Mouse (Mus musculus): ENCODE measurements at regions not wholly inside any gene's neighbourhood (a gene's known extent, or its start where the extent isn't known, plus 50 kb on each side); places are given as distances from the start of the nearest gene placed in this dataset.
"Not testable (repeated sequence)": the region's sequence is repeated elsewhere in the genome, so short reads cannot be mapped to it uniquely, and the experiment has no call there.

DNA sequence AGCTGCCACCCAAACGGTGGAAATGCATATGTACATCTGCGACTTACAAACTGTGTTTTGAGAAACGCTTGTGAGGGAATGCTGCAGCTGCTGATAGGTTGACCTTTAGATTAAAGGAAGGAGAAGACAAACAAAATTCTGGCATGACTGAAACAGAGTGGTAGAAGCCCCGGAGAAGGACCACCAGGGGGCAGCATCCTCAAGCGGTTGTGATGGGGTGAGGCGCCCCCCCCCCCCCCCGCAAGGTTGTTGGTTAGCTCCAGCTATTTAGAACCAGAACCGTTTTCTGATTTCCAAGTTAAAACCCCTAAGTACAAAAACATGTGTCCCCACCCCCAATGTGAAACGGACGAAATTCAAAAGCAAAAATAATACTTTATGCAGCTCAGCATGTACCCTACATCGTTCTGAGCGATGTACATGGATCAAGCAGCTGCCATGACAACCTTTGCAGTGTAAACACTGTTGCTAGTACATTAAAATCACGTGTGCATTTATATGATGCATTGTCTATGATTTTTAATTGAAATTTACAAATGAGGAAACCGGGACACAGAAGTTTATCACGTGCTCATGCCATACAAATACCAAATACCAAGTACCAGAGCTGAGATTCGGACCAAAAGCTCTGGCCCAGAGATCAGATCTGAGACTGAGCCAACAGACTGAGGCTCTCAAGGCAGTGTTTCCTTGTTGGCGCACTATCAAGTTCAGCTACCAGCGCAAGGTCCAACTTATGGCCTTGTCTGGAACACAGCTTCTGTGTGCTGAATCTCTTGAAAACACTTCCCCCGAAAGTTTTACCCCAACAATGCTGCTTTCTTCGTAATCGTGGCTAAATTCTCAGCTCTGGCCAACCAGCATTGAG lies 100.0 kb upstream of the Ifngr1 start:
- DNase-seq (ENCODE audit: low spot score in 2 of 2), result peak; percentile 49 to 76

DNA sequence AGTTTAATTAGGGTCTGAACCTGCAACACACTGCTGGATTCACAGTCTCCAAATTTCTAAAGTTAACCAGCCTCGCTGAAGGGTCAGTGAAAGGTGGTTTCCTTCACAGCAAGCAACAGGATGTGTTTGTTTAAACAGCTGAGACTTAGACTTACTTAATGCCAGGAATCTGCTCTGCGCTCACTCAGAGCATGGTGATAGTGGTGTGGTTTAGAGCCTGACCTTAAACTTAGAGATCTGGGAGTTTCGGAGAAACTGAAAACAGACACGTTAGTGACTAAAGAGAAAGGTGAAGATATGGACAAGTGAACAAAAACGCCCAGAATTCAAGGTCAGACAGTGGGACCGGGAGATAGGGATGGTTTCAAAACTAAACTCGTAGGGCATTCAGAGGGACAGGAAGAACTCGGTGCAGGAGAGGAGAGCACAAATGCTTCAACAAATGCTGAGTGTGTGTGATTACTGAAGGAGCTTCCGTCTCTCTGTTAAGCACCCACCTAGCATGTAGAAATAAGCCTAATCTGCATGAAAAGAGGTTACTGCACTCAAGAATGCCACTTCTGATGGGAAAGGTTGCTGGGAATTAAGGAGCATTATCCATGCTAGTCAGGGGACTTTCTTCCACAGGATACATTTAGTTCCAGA lies 97.2 kb upstream of the Ifngr1 start:
- DNase-seq (ENCODE audit: low spot score in 2 of 2), result no peak

DNA sequence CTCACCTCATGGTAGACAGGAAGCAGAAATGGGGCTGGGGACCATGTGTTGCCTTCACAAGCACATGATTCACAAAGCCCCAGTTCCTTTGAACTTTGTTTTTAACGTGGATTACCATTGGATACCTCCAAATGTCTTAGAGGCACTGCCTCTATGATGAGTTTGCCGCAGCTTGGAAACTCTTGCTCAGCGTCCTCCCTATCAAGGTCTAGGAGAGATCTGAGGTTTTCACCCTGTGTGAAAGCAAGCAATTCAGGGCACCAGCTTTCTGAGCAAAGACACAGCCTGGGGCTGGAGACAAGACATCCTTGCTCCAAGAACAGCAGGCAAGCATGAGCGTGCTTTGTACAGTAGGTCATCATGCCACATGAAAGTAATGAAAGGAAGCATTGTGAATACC lies 93.6 kb upstream of the Ifngr1 start:
- DNase-seq (ENCODE audit: low spot score in 2 of 2), result no peak

DNA sequence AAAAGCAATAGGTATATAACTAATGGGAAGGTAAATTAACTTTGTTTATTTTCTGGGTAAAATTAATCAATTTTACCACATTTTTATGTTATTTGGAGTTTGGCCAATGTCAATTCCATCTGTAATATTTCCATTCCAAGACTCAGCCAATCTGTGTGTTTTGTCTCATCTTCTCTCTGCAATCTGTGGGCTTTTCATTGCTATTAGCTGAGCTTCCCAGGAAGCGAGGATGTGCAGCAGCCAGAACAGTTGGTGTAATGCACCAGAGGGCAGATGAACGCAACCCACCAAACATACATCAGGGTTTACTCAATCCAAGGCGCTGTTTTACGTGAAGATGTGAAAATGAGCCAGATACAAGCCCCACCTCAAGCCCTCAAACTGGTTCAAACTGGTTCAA lies 88.9 kb upstream of the Ifngr1 start:
- DNase-seq (ENCODE audit: low spot score in 2 of 2), result no peak

DNA sequence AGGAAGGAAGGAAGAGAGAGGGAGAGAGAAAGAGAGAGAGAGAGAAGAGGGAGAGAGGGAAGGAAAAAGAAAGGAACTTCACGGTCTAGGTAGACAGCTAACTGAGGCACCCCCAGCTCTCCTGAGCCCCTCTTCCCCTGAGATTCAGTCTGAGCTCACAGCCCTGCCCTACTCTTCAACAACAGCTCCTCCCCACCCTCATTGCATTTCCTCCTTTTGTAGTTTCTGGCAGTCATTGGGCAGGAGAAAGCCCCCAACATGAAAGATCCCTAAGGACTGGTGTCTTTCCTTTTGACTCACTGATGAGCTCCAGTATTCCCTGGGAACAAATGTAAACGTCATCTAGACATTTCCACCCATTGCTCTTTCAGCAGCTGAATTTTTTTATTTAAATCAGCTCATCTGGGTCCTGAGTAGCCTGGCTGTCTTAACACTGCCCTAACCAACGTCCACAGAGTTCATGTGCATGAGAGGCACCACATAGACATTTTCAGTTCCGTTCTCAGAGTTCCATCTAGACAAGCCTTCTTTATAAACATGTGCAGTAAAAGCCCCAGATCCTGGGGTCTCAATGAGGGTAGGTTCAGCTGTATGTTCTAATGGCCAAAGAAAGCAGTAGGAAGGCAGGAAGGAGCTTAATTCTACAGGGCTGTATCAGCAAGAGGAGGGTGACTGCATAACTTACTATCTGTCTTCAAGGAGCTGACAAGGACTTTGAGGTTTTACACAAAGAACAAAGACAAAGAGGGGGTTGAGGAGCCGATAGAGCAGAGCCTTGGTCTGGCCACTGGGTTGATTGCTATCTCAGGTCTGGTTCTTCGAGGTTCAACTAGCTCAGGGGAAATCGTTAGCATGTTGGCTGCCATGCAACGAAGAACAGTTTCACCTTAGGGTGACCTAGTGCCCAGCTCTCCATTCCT lies 87.6 kb upstream of the Ifngr1 start:
- DNase-seq (ENCODE audit: low spot score in 2 of 2), result no peak

DNA sequence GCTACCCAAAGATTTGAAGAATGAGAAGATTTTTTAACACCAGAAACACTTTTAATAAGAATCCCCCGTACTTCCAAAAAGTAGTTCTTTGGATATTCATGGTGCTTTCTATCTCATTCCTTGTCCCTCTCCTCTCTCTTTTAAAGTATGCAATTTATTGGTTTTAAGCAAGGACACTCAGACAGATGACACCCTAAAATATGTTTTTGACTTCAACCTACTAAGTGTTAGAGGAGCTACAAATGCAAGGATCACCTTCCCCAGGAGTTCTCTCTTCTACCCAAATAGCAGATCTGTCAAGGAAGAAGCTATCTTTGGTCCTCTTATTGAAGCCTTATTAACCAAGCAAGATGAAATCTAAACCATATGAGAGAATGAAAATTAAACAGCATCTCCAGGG lies 86.6 kb upstream of the Ifngr1 start:
- no peak for DNase-seq (ENCODE audit: low spot score in 2 of 2)

DNA sequence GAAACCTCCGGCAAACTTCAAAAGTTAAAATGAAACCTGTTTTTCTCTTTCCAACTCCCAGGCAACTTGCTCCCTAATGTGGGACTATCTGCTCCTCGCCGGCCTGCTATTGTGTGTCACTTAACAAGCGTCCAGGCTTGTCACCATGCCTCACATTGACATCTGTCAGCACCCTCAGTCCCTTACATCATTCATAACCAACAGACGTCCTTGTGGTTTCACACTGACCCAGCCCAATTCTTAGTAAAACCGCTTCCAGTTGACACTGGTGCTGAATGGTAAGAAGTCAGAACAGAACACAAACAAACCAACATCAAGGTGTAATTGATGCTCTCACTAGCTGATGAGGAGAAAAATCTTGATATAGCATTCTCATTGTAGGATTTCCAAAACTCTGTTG lies 85.8 kb upstream of the Ifngr1 start:
- DNase-seq (ENCODE audit: low spot score in 2 of 2), result no peak

DNA sequence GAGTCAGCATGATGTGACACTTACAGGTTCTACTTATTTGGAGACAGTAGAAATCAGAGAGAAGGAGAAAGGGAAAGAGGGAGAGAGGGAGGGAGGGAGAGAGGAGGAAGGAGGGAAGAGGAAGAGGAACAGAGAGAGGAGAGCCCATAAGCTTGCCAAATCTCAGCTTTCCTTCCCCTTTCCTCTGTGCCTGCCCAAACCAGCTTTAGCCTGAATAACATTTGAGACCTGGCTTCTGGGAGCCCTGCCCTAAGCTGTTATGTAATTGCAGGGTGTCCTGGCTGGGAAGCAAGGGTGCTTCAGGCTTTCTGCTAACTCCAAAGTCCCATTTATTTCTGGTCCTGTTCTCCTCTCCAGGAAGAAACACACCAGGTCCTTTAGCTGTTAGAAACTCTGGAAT lies 85.3 kb upstream of the Ifngr1 start:
- DNase-seq (ENCODE audit: low spot score in 2 of 2), result no peak

DNA sequence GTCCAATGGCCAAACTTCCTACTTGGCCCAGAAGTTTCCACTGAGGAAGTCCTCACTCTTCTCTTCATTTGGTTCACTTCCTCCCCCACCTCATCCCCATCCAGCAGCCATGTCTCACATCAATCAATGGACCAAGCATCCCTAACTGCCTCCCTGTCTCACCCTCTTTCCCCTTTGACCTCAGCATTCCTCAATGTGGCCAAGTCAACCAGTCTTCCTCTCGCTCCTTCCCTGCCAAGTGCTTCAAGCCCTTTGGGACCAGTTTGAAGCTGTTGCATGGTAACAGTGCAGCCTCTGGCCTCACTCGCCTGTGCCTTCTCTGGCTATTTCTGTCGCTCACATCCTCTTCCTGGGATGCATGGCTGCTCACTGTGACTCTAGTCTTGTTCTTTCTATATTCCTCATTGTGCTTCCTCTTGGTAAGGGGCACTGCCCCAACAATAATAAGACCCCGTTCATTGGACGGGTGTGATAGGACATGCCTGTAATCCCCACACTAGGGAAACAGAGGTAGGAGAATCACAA lies 83.5 kb upstream of the Ifngr1 start:
- DNase-seq (ENCODE audit: low spot score in 2 of 2), result no peak

DNA sequence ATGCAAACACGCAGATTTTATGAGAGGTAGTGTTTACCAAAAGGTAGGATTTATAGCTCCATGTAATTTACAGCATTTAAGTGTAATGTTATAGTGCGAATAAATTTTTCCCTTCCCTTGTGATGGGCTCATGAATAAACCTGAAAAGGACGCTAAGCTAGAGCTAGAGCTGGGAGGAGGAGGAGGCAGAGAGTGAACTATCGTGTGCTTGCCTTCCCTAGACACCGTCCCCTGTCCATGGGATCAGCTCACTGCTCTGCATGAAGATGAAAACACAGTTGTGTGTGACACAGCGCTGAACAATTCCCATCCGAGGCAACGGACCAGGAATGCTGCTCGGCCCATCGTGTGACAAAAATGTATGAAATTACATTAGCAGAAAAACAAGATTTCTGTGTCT lies 81.7 kb upstream of the Ifngr1 start:
- DNase-seq (ENCODE audit: low spot score in 2 of 2), result no peak

DNA sequence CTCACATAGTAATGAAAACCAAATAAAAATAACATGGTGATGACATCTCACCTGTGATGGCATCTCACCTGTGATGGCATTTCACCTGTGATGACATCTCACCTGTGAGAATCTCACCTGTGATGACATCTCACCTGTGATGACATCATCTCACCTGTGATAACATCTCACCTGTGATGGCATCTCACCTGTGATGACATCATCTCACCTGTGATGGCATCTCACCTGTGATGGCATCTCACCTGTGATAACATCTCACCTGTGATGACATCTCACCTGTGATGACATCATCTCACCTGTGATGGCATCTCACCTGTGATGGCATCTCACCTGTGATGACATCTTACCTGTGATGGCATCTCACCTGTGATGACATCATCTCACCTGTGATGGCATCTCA lies 77.4 kb upstream of the Ifngr1 start:
- DNase-seq (ENCODE audit: low spot score in 2 of 2), result not testable (repeated sequence)

DNA sequence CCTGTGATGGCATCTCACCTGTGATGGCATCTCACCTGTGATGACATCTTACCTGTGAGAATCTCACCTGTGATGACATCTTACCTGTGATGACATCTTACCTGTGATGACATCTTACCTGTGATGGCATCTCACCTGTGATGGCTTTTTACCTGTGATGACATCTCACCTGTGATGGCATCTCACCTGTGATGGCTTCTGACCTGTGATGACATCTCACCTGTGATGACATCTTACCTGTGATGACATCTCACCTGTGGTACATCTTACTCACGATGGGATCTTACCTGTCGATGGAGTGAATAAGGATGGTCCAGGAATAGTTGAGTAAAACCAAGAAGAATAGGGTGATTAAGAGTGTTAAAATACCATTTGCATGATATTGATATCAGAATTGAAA lies 76.9 kb upstream of the Ifngr1 start:
- DNase-seq (ENCODE audit: low spot score in 2 of 2), result no peak

DNA sequence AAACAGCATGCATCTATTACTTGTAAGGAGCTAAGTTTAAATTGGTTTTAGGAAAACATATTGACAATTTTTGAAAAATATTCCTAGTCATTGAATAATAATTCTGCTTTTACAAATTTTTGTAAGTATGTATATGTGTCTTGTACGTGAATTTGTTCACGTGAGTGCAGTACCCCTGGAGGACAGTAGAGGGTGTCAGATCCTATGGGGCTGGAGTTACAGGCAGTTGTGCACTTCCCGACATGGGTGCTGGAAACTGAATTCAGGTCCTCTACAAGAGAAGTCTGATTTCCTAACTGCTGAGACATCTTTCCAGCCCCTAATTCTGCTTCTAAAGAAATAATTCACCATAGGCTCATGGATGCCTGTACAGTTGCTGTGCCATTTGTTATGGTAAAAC lies 75.7 kb upstream of the Ifngr1 start:
- no peak for DNase-seq (ENCODE audit: low spot score in 2 of 2)

DNA sequence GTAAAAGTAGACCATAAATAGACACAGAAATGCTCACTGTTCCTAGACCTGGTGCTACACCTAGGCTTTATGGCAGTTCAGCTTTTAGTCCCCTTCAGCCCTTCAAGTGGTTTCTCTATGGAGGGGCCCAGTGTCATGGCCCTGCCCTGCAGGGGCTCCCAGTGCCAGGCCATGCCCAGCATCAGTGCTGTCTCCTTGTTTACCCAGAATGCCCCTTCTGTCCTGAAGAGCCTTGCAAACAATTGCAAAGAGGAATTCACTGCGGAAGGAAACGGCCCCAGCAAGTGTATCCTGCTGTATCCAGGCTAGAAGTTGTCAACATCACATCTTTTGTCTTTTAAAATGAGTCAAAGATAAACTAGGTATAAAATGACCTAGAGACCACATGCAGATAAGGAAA lies 74.7 kb upstream of the Ifngr1 start:
- no peak for DNase-seq (ENCODE audit: low spot score in 2 of 2)

DNA sequence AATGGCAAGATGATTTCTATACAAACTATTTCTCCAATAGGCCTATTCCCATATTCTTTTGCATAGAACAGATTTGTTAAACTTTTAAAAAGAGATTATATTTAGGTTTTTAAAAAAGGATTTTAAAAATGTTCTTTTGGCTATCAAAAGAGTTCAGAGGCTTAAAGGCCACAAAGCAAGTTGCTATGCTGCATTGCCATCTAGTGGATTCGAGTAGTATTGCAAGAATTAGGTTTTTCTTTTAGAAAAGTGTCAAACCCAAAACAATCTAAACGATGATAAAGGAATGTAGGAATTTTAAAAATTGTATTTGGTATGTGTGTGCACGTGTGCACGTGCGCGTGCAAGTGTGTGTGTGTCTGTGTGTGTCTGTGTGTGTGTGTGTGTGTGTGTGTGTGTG lies 73.0 kb upstream of the Ifngr1 start:
- no peak for DNase-seq (ENCODE audit: low spot score in 2 of 2)

DNA sequence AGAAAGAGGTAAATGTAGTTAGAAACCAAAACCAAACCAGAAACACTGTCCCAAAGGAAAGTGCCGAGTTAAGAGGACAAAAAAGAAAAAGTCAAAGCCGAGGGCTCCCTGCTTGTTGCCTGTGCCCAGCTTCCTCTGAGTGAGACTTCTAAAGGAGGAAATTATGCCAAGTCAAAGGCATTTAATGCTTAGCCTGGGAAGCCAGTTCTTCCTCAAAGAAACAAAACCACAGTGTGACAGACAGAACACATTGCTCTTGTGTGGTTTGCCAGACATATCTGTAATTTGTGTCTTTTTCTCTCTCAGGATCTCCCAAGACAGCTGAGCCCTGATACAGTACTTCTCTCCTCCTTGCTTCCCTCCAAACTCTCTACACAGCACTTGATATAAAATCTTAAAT lies 69.6 kb upstream of the Ifngr1 start:
- no peak for DNase-seq (ENCODE audit: low spot score in 2 of 2)

DNA sequence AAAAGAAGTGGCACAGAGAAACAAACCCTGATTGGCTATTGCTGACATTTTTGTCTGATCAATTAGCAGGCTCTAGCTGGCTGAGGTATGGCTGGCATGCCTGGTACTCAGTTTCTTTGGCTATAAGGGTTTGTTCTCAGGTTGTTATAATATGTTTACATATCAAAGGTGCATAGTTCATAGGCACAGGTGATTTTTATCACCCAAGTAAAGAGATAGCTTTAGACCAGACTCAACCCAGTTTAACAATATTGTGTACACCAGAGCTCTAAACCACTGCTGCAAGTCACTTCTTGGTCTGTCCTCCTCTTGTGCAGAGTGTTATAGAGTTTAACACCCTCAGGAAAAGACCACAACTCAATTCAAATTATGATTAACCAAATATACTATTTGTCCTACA lies 65.8 kb upstream of the Ifngr1 start:
- DNase-seq (ENCODE audit: low spot score in 2 of 2), result no peak

DNA sequence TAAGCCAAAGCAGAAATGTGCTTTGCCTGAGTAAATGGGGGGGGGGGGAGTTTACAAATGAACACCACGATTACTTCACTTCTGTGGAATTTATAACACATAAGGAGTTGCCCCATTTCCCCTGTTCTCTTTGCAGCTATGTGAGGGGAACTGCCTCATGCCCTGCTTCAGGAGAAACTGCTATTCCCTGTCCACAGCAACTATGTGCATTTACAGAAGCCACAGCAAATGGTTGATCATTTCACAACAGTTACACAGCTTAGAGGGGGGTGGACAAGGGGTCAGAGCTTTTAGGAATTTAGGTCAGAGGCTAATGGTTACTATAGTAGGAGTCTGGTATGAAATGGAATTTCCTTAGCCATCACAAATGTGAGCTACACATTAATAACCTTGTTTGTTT lies 65.4 kb upstream of the Ifngr1 start:
- DNase-seq (ENCODE audit: low spot score in 2 of 2), result no peak

DNA sequence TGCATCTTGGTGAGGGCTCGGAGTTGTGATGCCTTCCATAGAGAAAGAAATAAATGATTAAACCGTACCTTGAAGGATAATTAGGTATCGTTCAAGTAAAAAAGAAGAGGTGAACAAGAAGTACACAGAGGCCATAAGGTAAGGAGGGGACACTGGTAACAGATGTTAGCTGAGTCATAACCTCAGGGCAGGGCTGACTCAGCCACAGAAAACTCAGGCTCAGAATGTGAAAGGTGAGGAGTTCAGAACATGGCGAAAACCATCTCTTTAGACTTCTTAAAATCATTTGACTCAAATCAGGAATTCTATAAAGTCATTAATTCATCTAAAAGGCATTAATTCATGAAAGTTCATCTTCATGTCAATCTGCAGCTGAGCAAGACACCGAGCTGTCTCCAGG lies 62.1 kb upstream of the Ifngr1 start:
- no peak for DNase-seq (ENCODE audit: low spot score in 2 of 2)

DNA sequence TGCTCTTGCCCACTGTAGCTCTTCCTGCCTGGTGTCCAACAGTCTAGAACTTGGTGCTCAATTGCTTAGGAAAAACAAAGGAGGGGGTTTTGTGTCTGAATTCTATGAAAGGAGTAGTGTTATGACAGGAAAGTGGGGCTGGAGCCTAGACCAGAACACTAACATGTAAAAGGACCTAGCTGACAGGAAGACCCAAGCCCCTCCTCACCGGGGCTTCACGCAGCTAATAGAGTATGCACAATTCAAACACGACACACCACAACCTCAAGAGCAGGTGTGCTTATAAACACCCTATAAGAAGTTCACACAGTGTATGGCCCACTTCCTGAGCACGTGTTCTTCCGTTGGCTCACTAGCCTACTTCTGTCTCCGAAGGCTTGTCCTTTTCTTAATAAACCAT lies 61.7 kb upstream of the Ifngr1 start:
- no peak for DNase-seq (ENCODE audit: low spot score in 2 of 2)

DNA sequence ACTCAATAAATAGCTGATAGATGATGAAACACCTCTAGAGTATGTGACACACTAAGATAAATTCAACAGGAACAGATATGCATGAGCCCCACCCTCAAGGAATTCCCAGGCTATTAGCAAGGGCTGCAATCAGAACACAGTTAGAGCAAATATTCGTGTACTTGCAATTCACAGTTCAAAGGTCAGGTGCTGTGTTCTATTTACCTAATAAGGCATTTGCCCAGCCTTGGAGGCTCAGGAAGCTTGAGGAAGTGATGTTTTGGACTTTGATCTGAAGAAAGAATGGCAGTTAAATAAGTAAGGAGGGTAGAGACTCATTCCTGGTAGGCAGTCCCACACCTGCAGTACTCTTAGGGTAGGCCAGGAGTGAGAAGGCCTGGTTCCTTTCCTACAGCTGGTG lies 60.3 kb upstream of the Ifngr1 start:
- no peak for DNase-seq (ENCODE audit: low spot score in 2 of 2)

DNA sequence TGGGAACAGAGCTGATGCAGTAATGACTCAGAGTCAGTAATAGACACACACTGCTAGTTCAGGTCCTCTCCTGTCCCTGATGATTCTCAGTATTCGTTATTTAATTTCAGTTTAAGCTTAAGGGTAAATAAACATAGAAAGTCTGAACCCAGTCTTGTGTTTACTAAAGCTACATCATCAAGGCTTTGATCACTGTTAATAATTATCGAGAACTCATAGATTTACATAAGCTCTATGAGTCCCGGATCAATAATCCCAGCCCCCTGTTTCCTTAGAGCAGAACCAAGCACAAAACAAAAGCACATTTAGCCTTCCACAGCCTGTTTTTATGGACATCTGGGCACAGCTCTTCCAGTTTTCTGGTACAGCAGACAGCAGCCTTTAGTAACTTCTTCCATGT lies 59.0 kb upstream of the Ifngr1 start:
- no peak for DNase-seq (ENCODE audit: low spot score in 2 of 2)

Data from adrenal gland, adult 18-20 months (tissue).